Mouse (Mus musculus) cortical plate, adult 2 months (tissue): Measurements from ENCODE around the gene Olfr676.

Experiments
- CTCF ChIP-seq: fragments of 200-500 bp; IDR thresholded peaks from 2 replicates; pipeline ENCODE4 v1.5.1; 2011; ENCODE audit warnings: mild to moderate bottlenecking, control low read depth, low read length; ENCODE audit not compliant: insufficient read depth; ENCODE audit errors: extremely low read depth
- POLR2A ChIP-seq: fragments of 200-500 bp; IDR thresholded peaks from 2 replicates; pipeline ENCODE4 v1.6.1; 2011; ENCODE audit warnings: mild to moderate bottlenecking, low read length, control low read depth; ENCODE audit not compliant: insufficient read depth; ENCODE audit errors: extremely low read depth

- no peak for TF ChIP-seq CTCF
- no peak for TF ChIP-seq POLR2A
These were observed 30.6 kb upstream of the Olfr676 start, which contains the start of gene Olfr672 for GRCm38 (mm10) chr7:105001929-105002328.
